Mouse (Mus musculus): ENCODE measurements around the gene Cyth4. TPM values are rescaled to one million over a fixed set of nuclear protein-coding genes. Genes with fewer than 3 reads are reported as not detected.
A peak's percentile ranks its signal among the peaks of the same experiment; 100 is the strongest.

The Cyth4 gene
- polyA plus RNA-seq (2015; fragmentation: Nextera tagmentation; extraction: Ambion mirVana): 13.8 and 14.3 TPM in 2 replicates

GRCm38 (mm10) chr15:78596914-78597313 is at the start of gene Cyth4:
Gene Cyth4, plus strand, starts transcription at chr15:78597047.
- WGBS: 72% methylated on average over 7 of the region's 7 CpGs
- no peak within 1 kb of the TSS for H3K9ac ChIP-seq
- no peak for ATAC-seq (ENCODE audit: insufficient number of reproducible peaks, low FRiP score, low TSS enrichment, low read depth)
- 0 out of 2 replicates have a peak, but pooled peaks cover under 1% of the 10 kb centered on the region for H3K4me1 ChIP-seq
- no peaks in the 10 kb centered on the region for H3K36me3 ChIP-seq
- H3K27ac ChIP-seq (replicated peaks): no peak within 1 kb of the TSS
- no peaks in the 10 kb centered on the region for H3K9me3 ChIP-seq (replicated peaks)
- H3K4me3 ChIP-seq (replicated peaks): 0 out of 2 replicates have a peak within 1 kb of the TSS, but pooled peaks have one; percentile 11
- no peaks in the 10 kb centered on the region for H3K27me3 ChIP-seq
- H3K4me2 ChIP-seq (replicated peaks): no peak within 1 kb of the TSS

DNA sequence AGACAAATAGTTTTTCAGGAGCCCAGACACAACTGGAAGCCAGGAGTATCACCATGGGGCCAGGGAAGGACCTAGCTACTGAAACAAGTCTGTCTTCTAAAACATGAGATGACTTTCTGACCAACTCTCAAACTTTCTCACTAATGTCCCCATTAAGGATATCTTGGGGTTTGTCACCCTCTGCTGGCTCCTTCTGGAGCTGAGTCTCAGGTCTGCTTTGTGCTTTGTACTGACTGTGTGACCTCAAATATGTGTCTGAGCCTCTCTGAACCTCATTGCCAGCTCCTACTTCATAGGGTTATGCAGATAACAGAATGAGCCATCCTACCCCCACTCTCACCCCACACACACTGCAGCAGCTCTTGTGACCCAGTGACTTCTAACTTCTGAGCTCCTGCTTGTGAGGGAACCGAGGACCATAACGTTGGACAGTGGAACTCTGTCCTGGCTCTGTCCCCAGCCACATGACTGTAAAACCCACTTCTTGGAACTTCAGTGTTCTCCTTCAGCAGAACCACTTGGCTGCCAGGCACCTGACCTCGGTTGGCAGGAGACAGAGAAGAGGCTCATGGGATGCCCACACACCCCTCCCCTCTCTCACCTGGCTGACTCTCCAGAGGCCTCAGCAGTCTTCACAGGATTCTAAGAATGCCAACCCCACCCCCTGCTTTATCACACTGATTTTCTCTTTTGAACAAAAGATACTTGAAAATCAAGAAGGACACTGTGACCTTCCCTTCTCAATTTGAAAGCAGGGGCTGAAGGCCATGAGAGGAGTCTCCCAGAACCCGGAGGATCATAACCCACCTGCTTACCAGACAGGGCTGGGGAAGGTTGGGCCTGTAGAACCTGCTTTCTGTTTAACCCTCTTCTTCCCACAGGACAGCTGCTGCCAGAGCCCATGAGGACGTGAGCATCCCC is 49.2 kb upstream of the Cyth4 start:
- no peak overlapping the region for H3K27ac ChIP-seq (replicated peaks)
- peaks cover 20% of the 10 kb centered on the region; the same call in 1 of the 2 replicates for H3K27me3 ChIP-seq
- 38% methylated on average over 5 of the region's 5 CpGs for WGBS
- H3K9me3 ChIP-seq (replicated peaks): no peaks in the 10 kb centered on the region
- no peak overlapping the region for H3K4me3 ChIP-seq (replicated peaks)
- no peaks in the 10 kb centered on the region for H3K36me3 ChIP-seq
- H3K4me1 ChIP-seq: peaks cover 8% of the 10 kb centered on the region; the same call in 1 of the 2 replicates
- no peak overlapping the region for H3K9ac ChIP-seq
- no peak overlapping the region for H3K4me2 ChIP-seq (replicated peaks)
- ATAC-seq (ENCODE audit: insufficient number of reproducible peaks, low FRiP score, low TSS enrichment, low read depth): 0 out of 2 replicates have a peak, but pooled peaks have one; percentile 5

DNA sequence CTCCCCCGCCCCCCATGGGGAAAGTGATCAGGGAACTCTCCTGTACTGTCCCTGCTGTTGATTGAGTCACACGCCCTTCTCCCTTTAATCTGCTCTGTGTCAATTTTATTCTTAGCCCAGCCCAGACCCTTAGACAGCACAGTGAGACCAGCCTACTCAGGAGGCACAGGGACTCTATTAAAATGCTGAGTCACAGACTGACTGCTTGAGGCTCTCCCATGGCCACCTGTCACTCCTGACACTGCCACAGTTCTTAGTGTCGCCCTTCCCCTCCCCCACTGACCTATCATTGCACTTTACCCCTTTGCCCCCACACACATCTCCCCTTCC is 48.5 kb upstream of the Cyth4 start:
- Histone ChIP-seq H3K4me1 (peaks cover 5% of the 10 kb centered on the region; the same call in 1 of the 2 replicates), H3K27ac (replicated peaks) (no peak overlapping the region), H3K36me3 (no peaks in the 10 kb centered on the region), H3K27me3 (peaks cover 20% of the 10 kb centered on the region; the same call in 1 of the 2 replicates), H3K9me3 (replicated peaks) (no peaks in the 10 kb centered on the region), H3K4me3 (replicated peaks) (no peak overlapping the region), H3K9ac (no peak overlapping the region), H3K4me2 (replicated peaks) (no peak overlapping the region)
- peak; percentile 56; the same call in 1 of the 2 replicates for ATAC-seq (ENCODE audit: insufficient number of reproducible peaks, low FRiP score, low TSS enrichment, low read depth)
- WGBS: 25% methylated on average over 3 of the region's 3 CpGs

GRCm38 (mm10) chr15:78548711-78549110 is 48.1 kb upstream of the Cyth4 start:
- H3K9me3 ChIP-seq (replicated peaks): no peaks in the 10 kb centered on the region
- H3K4me1 ChIP-seq: peaks cover 5% of the 10 kb centered on the region; the same call in 1 of the 2 replicates
- no peak overlapping the region for H3K4me3 ChIP-seq (replicated peaks)
- 68% methylated on average over 8 of the region's 8 CpGs for WGBS
- no peak overlapping the region for H3K9ac ChIP-seq
- no peak overlapping the region for H3K27ac ChIP-seq (replicated peaks)
- no peak overlapping the region for H3K4me2 ChIP-seq (replicated peaks)
- peaks cover 16% of the 10 kb centered on the region; the same call in 1 of the 2 replicates for H3K27me3 ChIP-seq
- ATAC-seq (ENCODE audit: insufficient number of reproducible peaks, low FRiP score, low TSS enrichment, low read depth): no peak
- H3K36me3 ChIP-seq: no peaks in the 10 kb centered on the region

GRCm38 (mm10) chr15:78549189-78549734 is 47.6 kb upstream of the Cyth4 start:
- no peak overlapping the region for H3K9ac ChIP-seq
- H3K36me3 ChIP-seq: no peaks in the 10 kb centered on the region
- peaks cover 5% of the 10 kb centered on the region; the same call in 1 of the 2 replicates for H3K4me1 ChIP-seq
- H3K27ac ChIP-seq (replicated peaks): no peak overlapping the region
- peaks cover 10% of the 10 kb centered on the region; the same call in 1 of the 2 replicates for H3K27me3 ChIP-seq
- no peak for ATAC-seq (ENCODE audit: insufficient number of reproducible peaks, low FRiP score, low TSS enrichment, low read depth)
- H3K4me2 ChIP-seq (replicated peaks): no peak overlapping the region
- 71% methylated on average over 4 of the region's 4 CpGs for WGBS
- H3K4me3 ChIP-seq (replicated peaks): no peak overlapping the region
- no peaks in the 10 kb centered on the region for H3K9me3 ChIP-seq (replicated peaks)

GRCm38 (mm10) chr15:78554545-78555313 is 42.1 kb upstream of the Cyth4 start:
- H3K4me1 ChIP-seq: no peaks in the 10 kb centered on the region
- peak overlapping the region; percentile 29 for H3K4me3 ChIP-seq (replicated peaks)
- no peaks in the 10 kb centered on the region for H3K27me3 ChIP-seq
- H3K9ac ChIP-seq: no peak overlapping the region
- WGBS: 52% methylated on average over 25 of the region's 25 CpGs
- no peaks in the 10 kb centered on the region for H3K36me3 ChIP-seq
- no peak for ATAC-seq (ENCODE audit: insufficient number of reproducible peaks, low FRiP score, low TSS enrichment, low read depth)
- H3K4me2 ChIP-seq (replicated peaks): peak overlapping the region; percentile 41
- no peaks in the 10 kb centered on the region for H3K9me3 ChIP-seq (replicated peaks)
- no peak overlapping the region for H3K27ac ChIP-seq (replicated peaks)

DNA sequence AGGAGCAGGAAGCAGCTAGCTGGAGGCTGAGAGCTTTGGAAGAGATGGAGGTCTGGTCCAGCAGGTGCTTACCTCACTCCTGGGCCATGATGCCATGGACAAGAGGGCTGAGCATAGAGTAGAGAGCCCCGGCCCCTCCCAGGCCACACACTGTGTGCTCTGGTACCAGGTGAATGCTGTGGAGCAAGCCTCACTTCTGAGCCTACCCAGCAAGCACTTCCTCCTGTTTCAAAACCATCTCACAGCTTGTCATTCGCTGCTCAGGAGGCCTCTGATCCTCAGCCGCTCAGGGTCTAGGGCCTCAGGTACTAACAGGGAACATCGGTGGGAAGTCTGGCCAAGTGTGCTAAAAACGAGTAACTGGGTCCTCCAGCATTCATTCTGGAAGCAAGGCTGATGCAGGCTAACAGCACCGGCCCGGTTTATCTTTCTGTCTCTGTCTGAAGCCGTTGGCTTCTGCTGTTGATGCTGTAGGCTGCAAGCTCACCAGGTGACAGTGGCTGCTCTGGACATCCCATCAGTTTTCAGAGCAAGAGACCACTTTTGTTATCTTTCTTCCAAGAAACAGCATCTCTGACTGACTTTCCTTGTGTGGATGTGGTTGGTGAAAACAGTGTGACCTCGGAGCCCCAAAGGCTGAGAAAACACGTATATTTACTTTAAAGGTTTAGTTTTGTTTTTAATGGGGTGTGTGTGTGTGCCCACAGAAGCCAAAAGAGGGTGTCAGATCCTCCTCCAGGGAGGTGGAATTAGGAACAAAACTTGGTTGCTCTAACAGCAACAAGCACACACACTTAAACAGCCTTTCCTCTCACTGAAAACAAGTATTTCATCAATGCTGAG is 38.9 kb upstream of the Cyth4 start:
- no peak overlapping the region for H3K9ac ChIP-seq
- no peak overlapping the region for H3K4me2 ChIP-seq (replicated peaks)
- WGBS: 56% methylated on average over 10 of the region's 10 CpGs
- no peaks in the 10 kb centered on the region for H3K4me1 ChIP-seq
- no peak overlapping the region for H3K4me3 ChIP-seq (replicated peaks)
- H3K36me3 ChIP-seq: no peaks in the 10 kb centered on the region
- no peak overlapping the region for H3K27ac ChIP-seq (replicated peaks)
- H3K9me3 ChIP-seq (replicated peaks): no peaks in the 10 kb centered on the region
- ATAC-seq (ENCODE audit: insufficient number of reproducible peaks, low FRiP score, low TSS enrichment, low read depth): no peak
- no peaks in the 10 kb centered on the region for H3K27me3 ChIP-seq

- no peak overlapping the region for H3K4me3 ChIP-seq (replicated peaks)
- H3K4me1 ChIP-seq: no peaks in the 10 kb centered on the region
- H3K4me2 ChIP-seq (replicated peaks): no peak overlapping the region
- H3K36me3 ChIP-seq: no peaks in the 10 kb centered on the region
- H3K9me3 ChIP-seq (replicated peaks): no peaks in the 10 kb centered on the region
- H3K27ac ChIP-seq (replicated peaks): no peak overlapping the region
- H3K27me3 ChIP-seq: no peaks in the 10 kb centered on the region
- no peak for ATAC-seq (ENCODE audit: insufficient number of reproducible peaks, low FRiP score, low TSS enrichment, low read depth)
- no peak overlapping the region for H3K9ac ChIP-seq
- WGBS: 52% methylated on average over 11 of the region's 11 CpGs
These were observed 37.5 kb upstream of the Cyth4 start for GRCm38 (mm10) chr15:78559141-78559979.

DNA sequence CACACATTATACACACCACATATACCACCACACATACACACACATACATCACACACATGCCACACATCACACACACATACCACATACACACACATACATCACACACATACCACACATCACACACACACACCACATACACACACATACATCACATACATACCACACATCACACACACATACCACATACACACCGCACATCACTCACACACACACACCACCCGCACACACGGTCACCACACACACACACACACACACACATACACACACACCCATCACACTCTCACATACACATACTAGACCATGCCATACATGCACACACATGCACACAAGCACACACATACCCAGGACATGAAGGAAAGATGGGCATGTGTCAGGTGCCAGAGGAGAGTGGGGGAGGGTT is 33.5 kb upstream of the Cyth4 start:
- no peak for ATAC-seq (ENCODE audit: insufficient number of reproducible peaks, low FRiP score, low TSS enrichment, low read depth)
- H3K27ac ChIP-seq (replicated peaks): no peak overlapping the region
- H3K36me3 ChIP-seq: no peaks in the 10 kb centered on the region
- no peak overlapping the region for H3K4me3 ChIP-seq (replicated peaks)
- no peak overlapping the region for H3K4me2 ChIP-seq (replicated peaks)
- H3K9ac ChIP-seq: no peak overlapping the region
- H3K9me3 ChIP-seq (replicated peaks): no peaks in the 10 kb centered on the region
- WGBS: 92% methylated on average over 3 of the region's 3 CpGs
- no peaks in the 10 kb centered on the region for H3K27me3 ChIP-seq
- H3K4me1 ChIP-seq: no peaks in the 10 kb centered on the region

DNA sequence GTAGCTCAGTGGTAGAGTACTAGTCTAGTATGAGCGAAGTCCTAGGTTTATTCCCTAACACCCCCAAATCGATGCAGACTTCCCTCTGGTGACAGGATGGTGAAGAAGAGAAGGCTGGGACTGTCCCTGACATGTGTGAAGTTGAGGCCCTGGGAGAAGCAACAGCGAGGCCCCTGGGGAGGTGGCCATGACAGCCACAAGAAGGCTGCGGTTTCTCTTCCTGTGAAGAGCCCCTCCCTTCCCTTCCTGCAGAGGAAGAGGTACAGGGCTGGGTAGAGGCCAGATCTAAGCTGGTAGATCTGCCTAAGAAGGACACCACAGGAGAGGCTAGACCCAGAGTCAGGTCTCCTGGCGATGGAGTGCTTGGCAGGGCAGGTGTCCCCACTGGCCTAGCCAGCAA is 32.9 kb upstream of the Cyth4 start:
- no peak overlapping the region for H3K27ac ChIP-seq (replicated peaks)
- no peaks in the 10 kb centered on the region for H3K27me3 ChIP-seq
- no peak overlapping the region for H3K4me2 ChIP-seq (replicated peaks)
- no peaks in the 10 kb centered on the region for H3K36me3 ChIP-seq
- 76% methylated on average over 5 of the region's 5 CpGs for WGBS
- no peak for ATAC-seq (ENCODE audit: insufficient number of reproducible peaks, low FRiP score, low TSS enrichment, low read depth)
- no peak overlapping the region for H3K4me3 ChIP-seq (replicated peaks)
- no peaks in the 10 kb centered on the region for H3K4me1 ChIP-seq
- no peak overlapping the region for H3K9ac ChIP-seq
- no peaks in the 10 kb centered on the region for H3K9me3 ChIP-seq (replicated peaks)
